Mouse (Mus musculus) CH12.LX (cell line): ENCODE results near the gene Als2cr12. TPM values are rescaled to one million over a fixed set of nuclear protein-coding genes. Genes with fewer than 3 reads are reported as not detected.

Experiments used
- DNase-seq: peaks from one replicate; pipeline ENCODE4 v3.0.0-alpha.2; 2013; ENCODE audit errors: extremely low read depth
- H3K27ac ChIP-seq: 2 replicates; pipeline ENCODE4 v1.5.1; 2012; ENCODE audit warnings: low read depth, mild to moderate bottlenecking, control low read depth, moderate library complexity; ENCODE audit not compliant: insufficient read depth
- H3K27me3 ChIP-seq: replicated peaks from 2 replicates; pipeline ENCODE3; 2012; ENCODE audit warnings: inconsistent platforms
- H3K36me3 ChIP-seq, 2 experiments: replicated peaks in 1 of 2; 2 replicates each; pipeline versions ENCODE3 to v1.6.1; 2012; ENCODE audit warnings: inconsistent platforms in 1 of 2, low read length in 1 of 2, mild to moderate bottlenecking in 1 of 2, mixed read lengths in 1 of 2, moderate library complexity in 1 of 2; ENCODE audit not compliant: control insufficient read depth in 1 of 2, insufficient read depth in 1 of 2
- H3K4me1 ChIP-seq, 2 experiments: 2 replicates each; pipeline ENCODE4 v1.6.1; 2012; ENCODE audit warnings: inconsistent platforms in 1 of 2, moderate library complexity in 1 of 2; ENCODE audit not compliant: insufficient read depth in 2 of 2, control insufficient read depth in 1 of 2
- H3K4me2 ChIP-seq: 2 replicates; pipeline ENCODE4 v1.6.1; 2012; ENCODE audit warnings: low read depth, mild to moderate bottlenecking, control low read depth; ENCODE audit not compliant: poor library complexity, insufficient read depth, severe bottlenecking
- H3K4me3 ChIP-seq, 3 experiments: fragments of 150-350 bp in 1 of 3; sonication (generic) in 1 of 3; replicated peaks in 1 of 3; 2 replicates each; pipeline versions ENCODE3 to v1.5.1; 2011 to 2012; ENCODE audit warnings: low read depth in 2 of 3, low read length in 2 of 3, mild to moderate bottlenecking in 2 of 3, moderate library complexity in 2 of 3, control low read depth in 1 of 3, improper control_type of control experiment in 1 of 3, inconsistent platforms in 1 of 3, mixed read lengths in 1 of 3; ENCODE audit not compliant: poor library complexity in 1 of 3
- H3K79me2 ChIP-seq: replicated peaks from 2 replicates; pipeline ENCODE4 v1.6.1; 2012; ENCODE audit warnings: mild to moderate bottlenecking, moderate library complexity; ENCODE audit not compliant: control insufficient read depth, poor library complexity, insufficient read depth, severe bottlenecking; ENCODE audit errors: extremely low read depth
- H3K9ac ChIP-seq: 2 replicates; pipeline ENCODE4 v1.6.1; 2012; ENCODE audit warnings: low read depth, mild to moderate bottlenecking, control low read depth, moderate library complexity; ENCODE audit not compliant: insufficient read depth
- H3K9me3 ChIP-seq: replicated peaks from 2 replicates; pipeline ENCODE3; 2012; ENCODE audit warnings: low read length, inconsistent platforms, mixed read lengths
- CHD1 ChIP-seq: IDR thresholded peaks from 2 replicates; pipeline ENCODE4 v1.6.1; 2012; ENCODE audit warnings: low read depth, low read length, improper control_type of control experiment, inconsistent platforms
- CHD2 ChIP-seq: IDR thresholded peaks from 2 replicates; pipeline ENCODE4 v1.6.1; 2011; ENCODE audit warnings: low read length, improper control_type of control experiment
- CTCF ChIP-seq, 2 experiments: IDR thresholded peaks in 1 of 2; conservative IDR thresholded peaks in 1 of 2; 2 replicates each; pipeline ENCODE4 v1.5.1; 2011 to 2012; ENCODE audit warnings: low read depth in 2 of 2, low read length in 2 of 2, improper control_type of control experiment in 1 of 2, inconsistent platforms in 1 of 2, mild to moderate bottlenecking in 1 of 2, moderate library complexity in 1 of 2
- KAT2A ChIP-seq: IDR thresholded peaks from 2 replicates; pipeline ENCODE4 v1.6.1; 2012; ENCODE audit warnings: low read length, improper control_type of control experiment, inconsistent platforms; ENCODE audit not compliant: insufficient replicate concordance
- MAX ChIP-seq: IDR thresholded peaks from 2 replicates; pipeline ENCODE4 v1.6.1; 2011; ENCODE audit warnings: low read length, improper control_type of control experiment
- MAZ ChIP-seq: IDR thresholded peaks from 2 replicates; pipeline ENCODE4 v1.6.1; 2012; ENCODE audit warnings: low read depth, mild to moderate bottlenecking, inconsistent platforms, low read length, improper control_type of control experiment, moderate library complexity
- MEF2A ChIP-seq: IDR thresholded peaks from 2 replicates; pipeline ENCODE4 v1.6.1; 2014; ENCODE audit warnings: low read depth, mild to moderate bottlenecking, inconsistent platforms, low read length, improper control_type of control experiment, borderline replicate concordance
- MXI1 ChIP-seq: IDR thresholded peaks from 2 replicates; pipeline ENCODE4 v1.6.1; 2011; ENCODE audit warnings: mild to moderate bottlenecking, low read depth, low read length, improper control_type of control experiment
- MYC ChIP-seq: IDR thresholded peaks from 2 replicates; pipeline ENCODE4 v1.6.1; 2011; ENCODE audit warnings: low read depth, mild to moderate bottlenecking, improper control_type of control experiment, low read length
- NRF1 ChIP-seq: IDR thresholded peaks from 2 replicates; pipeline ENCODE4 v1.6.1; 2014; ENCODE audit warnings: low read depth, mild to moderate bottlenecking, inconsistent platforms, low read length, improper control_type of control experiment, moderate library complexity
- POLR2A ChIP-seq: IDR thresholded peaks from 2 replicates; pipeline ENCODE4 v1.6.1; 2011; ENCODE audit warnings: low read depth, mild to moderate bottlenecking, improper control_type of control experiment, low read length
- POLR2AphosphoS2 ChIP-seq: IDR thresholded peaks from 2 replicates; pipeline ENCODE4 v1.6.1; 2011; ENCODE audit warnings: low read depth, low read length, improper control_type of control experiment
- RCOR1 ChIP-seq: conservative IDR thresholded peaks from 2 replicates; pipeline ENCODE4 v1.6.1; 2012; ENCODE audit warnings: low read depth, mild to moderate bottlenecking, inconsistent platforms, low read length, improper control_type of control experiment
- SIN3A ChIP-seq: IDR thresholded peaks from 2 replicates; pipeline ENCODE4 v1.6.1; 2012; ENCODE audit warnings: low read length, improper control_type of control experiment, inconsistent platforms
- TCF12 ChIP-seq: IDR thresholded peaks from 2 replicates; pipeline ENCODE4 v1.6.1; 2014; ENCODE audit warnings: low read depth, mild to moderate bottlenecking, inconsistent platforms, low read length, improper control_type of control experiment
- USF1 ChIP-seq: IDR thresholded peaks from 2 replicates; pipeline ENCODE4 v1.6.1; 2014; ENCODE audit warnings: low read depth, mild to moderate bottlenecking, inconsistent platforms, low read length, improper control_type of control experiment
- ZC3H11A ChIP-seq: IDR thresholded peaks from 2 replicates; pipeline ENCODE4 v1.6.1; 2012; ENCODE audit warnings: low read depth, mild to moderate bottlenecking, inconsistent platforms, low read length, improper control_type of control experiment
- ZKSCAN1 ChIP-seq: IDR thresholded peaks from 2 replicates; pipeline ENCODE4 v1.6.1; 2012; ENCODE audit warnings: low read depth, inconsistent platforms, low read length, improper control_type of control experiment, borderline replicate concordance
- ZMIZ1 ChIP-seq: IDR thresholded peaks from 2 replicates; pipeline ENCODE4 v1.6.1; 2012; ENCODE audit warnings: low read depth, mild to moderate bottlenecking, inconsistent platforms, low read length, improper control_type of control experiment
- ZNF384 ChIP-seq: IDR thresholded peaks from 2 replicates; pipeline ENCODE4 v1.6.1; 2012; ENCODE audit warnings: low read depth, low read length, improper control_type of control experiment, inconsistent platforms
- dilution Hi-C: fragments of 300-500 bp; cut with MboI; formaldehyde crosslinking; loops from 2 replicates; pipeline ENCODE4 v1.14.3; 2020; ENCODE audit warnings: low sequenced_read_pairs; ENCODE audit not compliant: extremely low pct_unique_long_range_greater_than_20kb, extremely low pct_ligation_motif_present
- in situ Hi-C: fragments of 300-500 bp; cut with MboI; formaldehyde crosslinking; loops from 3 replicates; pipeline ENCODE4 v1.14.3; 2019; ENCODE audit warnings: low sequenced_read_pairs, low pct_ligation_motif_present, low pct_unique_long_range_greater_than_20kb, mixed read lengths
- polyA plus RNA-seq: library from polyadenylated mRNA; unstranded; fragments of >175 nt; gene quantifications from 2 replicates; pipeline ENCODE4 v1.2.1, GENCODE M21; 2012; ENCODE audit warnings: low read depth; ENCODE audit not compliant: insufficient read length
- total RNA-seq, 2 experiments: library from RNA; depleted of rRNA; stranded (reverse); fragments of 300-350 nt in 1 of 2; fragments of >200 nt in 1 of 2; gene quantifications; 2 replicates each; pipeline ENCODE4 v1.2.3; 2012 to 2014

Als2cr12 gene
- total and polyA plus RNA-seq, 3 experiments, result 0.33 TPM; not detected in 2

DNA sequence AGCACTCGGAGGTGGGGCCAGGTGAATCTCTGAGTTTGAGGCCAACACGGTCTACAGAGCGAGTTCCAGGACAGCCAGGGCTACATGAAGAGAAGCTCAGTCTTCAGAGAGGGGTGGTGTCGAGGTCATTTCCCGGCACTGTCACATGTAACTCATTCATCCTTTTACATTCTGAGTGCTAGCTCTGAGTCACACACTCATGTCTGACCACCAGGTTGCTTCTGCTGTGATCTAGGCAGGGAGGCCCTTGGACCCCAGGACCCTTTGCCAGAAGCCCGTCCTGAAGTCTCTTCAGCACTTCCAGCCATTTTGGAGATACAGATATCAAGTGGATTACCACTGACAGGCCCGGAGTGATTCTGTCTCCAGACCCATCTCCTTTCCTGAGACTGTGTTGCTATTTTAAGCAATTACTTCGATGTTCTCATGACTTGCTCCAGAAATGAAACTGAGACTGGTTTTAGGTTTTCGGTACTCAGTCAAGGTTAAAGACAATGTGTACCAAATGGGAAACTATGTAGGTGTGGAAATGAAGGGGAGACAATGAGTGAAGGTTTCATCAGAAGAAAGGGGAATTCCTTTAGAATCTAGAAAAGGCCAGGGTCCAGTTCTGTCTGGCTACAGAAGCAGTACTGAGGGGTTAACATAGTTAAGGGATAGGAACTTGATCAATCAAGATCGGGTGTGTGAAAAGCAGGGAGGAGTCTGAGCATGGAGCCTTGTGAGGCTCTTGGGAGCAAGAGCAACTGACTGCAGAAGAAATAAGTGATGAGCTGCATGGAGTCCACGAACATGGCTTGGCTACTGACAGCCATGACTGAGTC is 26.5 kb upstream of the Als2cr12 start (continued):
- TF ChIP-seq USF1 (no peak), ZKSCAN1 (no peak), ZMIZ1 (0 out of 2 replicates have a peak, but pooled peaks have one; percentile 59), TCF12 (peak; percentile 74), MYC (peak; percentile 27), CHD1 (peak; percentile 92; the same call in 1 of the 2 replicates), NRF1 (no peak), CHD2 (no peak), MEF2A (peak; percentile 97), KAT2A (0 out of 2 replicates have a peak, but pooled peaks have one; percentile 40), MXI1 (peak; percentile 79)

- dilution Hi-C loops, result no loop called here
- Histone ChIP-seq H3K27ac (peak overlapping the region; percentile 99), H3K4me1 (peaks cover 18 to 71% of the 10 kb centered on the region in 2 experiments)
These were observed 25.2 kb upstream of the Als2cr12 start for GRCm38 (mm10) chr1:58720988-58721387.

GRCm38 (mm10) chr1:58720090-58720489 is 24.3 kb upstream of the Als2cr12 start:
- Histone ChIP-seq H3K4me1 (peaks cover 16 to 75% of the 10 kb centered on the region in 2 experiments), H3K4me2 (peak overlapping the region; percentile 85; the same call in 1 of the 2 replicates), H3K27ac (peak overlapping the region; percentile 76)

More at GRCm38 (mm10) chr1:58720988-58721387, 25.2 kb upstream of the Als2cr12 start:
- Histone ChIP-seq H3K79me2 (peaks cover 5% of the 10 kb centered on the region), H3K36me3 (peaks cover 12 to 31% of the 10 kb centered on the region in 2 experiments), H3K9ac (peak overlapping the region; percentile 91), H3K4me2 (peak overlapping the region; percentile 85), H3K9me3 (no peaks in the 10 kb centered on the region)
- DNase-seq, result no peak
- in situ Hi-C loops, result no loop called here
- TF ChIP-seq RCOR1, result no peak
- 0 out of 2 replicates have a peak, but pooled peaks have one; percentile 5 for TF ChIP-seq MEF2A
- TF ChIP-seq ZNF384, result peak; percentile 54
- TF ChIP-seq SIN3A, result peak; percentile 52; the same call in 1 of the 2 replicates
- TF ChIP-seq, all 38 proteins: peak for 3
- Histone ChIP-seq H3K27me3 (no peaks in the 10 kb centered on the region), H3K4me3 (no peak overlapping the region)

More at GRCm38 (mm10) chr1:58720090-58720489, 24.3 kb upstream of the Als2cr12 start:
- no peaks in the 10 kb centered on the region for H3K9me3 ChIP-seq
- no peak overlapping the region for H3K9ac ChIP-seq
- peaks cover 11% of the 10 kb centered on the region for H3K79me2 ChIP-seq
- H3K4me3 ChIP-seq, result no peak overlapping the region
- DNase-seq, result no peak
- dilution Hi-C loops (no loop called here), in situ Hi-C loops (no loop called here)
- no peaks in the 10 kb centered on the region for H3K27me3 ChIP-seq
- peaks cover 15 to 37% of the 10 kb centered on the region in 2 experiments for H3K36me3 ChIP-seq
- TF ChIP-seq MAZ, result no peak
- TF ChIP-seq MEF2A, result no peak
- no peak for TF ChIP-seq ZC3H11A
- no peak for TF ChIP-seq USF1
- 0 out of 2 replicates have a peak, but pooled peaks have one; percentile 4 for TF ChIP-seq POLR2AphosphoS2
- TF ChIP-seq POLR2A, result 0 out of 2 replicates have a peak, but pooled peaks have one; percentile 23
- no peak for TF ChIP-seq CTCF (conservative IDR thresholded peaks at IDR 0.05 in 1 of 2, IDR thresholded peaks at IDR 0.05 in 1 of 2; ENCODE audit: low read depth in 2 of 2, low read length in 2 of 2)
- no peak for TF ChIP-seq MAX
